ENCODE assay signal across 30 mouse cellular contexts in the genomic region with DNA sequence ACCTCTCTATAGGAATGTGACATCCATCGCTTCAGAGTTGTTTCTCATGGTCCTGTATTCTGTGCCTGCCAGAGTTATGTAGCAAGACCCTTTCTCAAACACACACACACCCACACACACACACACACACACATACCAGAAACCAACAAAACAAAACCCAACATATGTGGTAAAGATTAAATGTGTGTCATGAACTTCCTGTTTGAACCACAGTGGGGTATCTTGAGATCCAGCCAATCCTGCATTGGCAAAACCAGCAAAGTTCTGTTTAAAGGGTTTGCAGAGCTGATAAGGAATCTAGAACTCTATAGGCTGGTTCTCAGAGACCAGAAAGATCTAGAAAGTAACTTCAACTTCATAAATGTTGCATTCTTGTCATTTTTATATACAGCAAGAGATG. TPM values are rescaled to one million over a fixed set of nuclear protein-coding genes. Genes with fewer than 3 reads are reported as not detected.
DNase-seq lines count a peak whose midpoint lies in the region; ATAC-seq and TF ChIP-seq lines count a peak whose summit lies in the region.
"Had no signal": no experiment of that assay in that cellular context is flagged by ENCODE, and none has a peak within 500 bp of the region (broad histone marks: within the 10 kb centered on the region; RNA-seq: fewer than 3 reads in every experiment).

No protein-coding gene starts in this region.

- TF ChIP-seq RAD21 in MEL (IDR thresholded peaks at IDR 0.05; ENCODE audit: low read depth, low read length): no peak

- peaks cover 24 to 31% of the 10 kb centered on the region in 2 experiments for H3K36me3 ChIP-seq in MEL (ENCODE audit: control insufficient read depth in 1 of 2, insufficient read depth in 2 of 2, low read length in 2 of 2)
- H3K36me3 ChIP-seq in midbrain, embryonic 10.5 days: peaks cover 54% of the 10 kb centered on the region
- H3K36me3 ChIP-seq in heart, embryonic 11.5 days (ENCODE audit: control insufficient read depth, insufficient read depth, low read length): no peaks in the 10 kb centered on the region; the same call in 1 of the 2 replicates
- 0 out of 2 replicates have a peak, but pooled peaks cover 3% of the 10 kb centered on the region for H3K36me3 ChIP-seq in lung, postnatal 0 days (ENCODE audit: insufficient read depth, low read length)

- 83% methylated on average over 1 of the region's 1 CpGs for WGBS in midbrain, embryonic 10.5 days
- 92% methylated on average over 1 of the region's 1 CpGs for WGBS in heart, embryonic 11.5 days (ENCODE audit: insufficient replicate concordance)
- WGBS in lung, postnatal 0 days: 93% methylated on average over 1 of the region's 1 CpGs

- no peak for TF ChIP-seq CTCF in MEL (IDR thresholded peaks at IDR 0.05 in 2 of 3, conservative IDR thresholded peaks at IDR 0.05 in 1 of 3; ENCODE audit: control insufficient read depth in 1 of 3, insufficient read depth in 1 of 3, low read depth in 2 of 3, low read length in 3 of 3, poor library complexity in 1 of 3, severe bottlenecking in 1 of 3)
- TF ChIP-seq CTCF in lung, postnatal 0 days (IDR thresholded peaks at IDR 0.05): no peak

- DNase-seq in thymus, postnatal 14 days: peak; percentile 8
- DNase-seq in thymus, postnatal 25 days: no peak
- DNase-seq in MEL (ENCODE audit: low read depth, low spot score): peak; percentile 86
- no peak for DNase-seq in midbrain, embryonic 10.5 days (ENCODE audit: low spot score)
- no peak for DNase-seq in lung, postnatal 0 days (ENCODE audit: low spot score)
- DNase-seq: adrenal gland, postnatal 25 days; gastrocnemius, postnatal 25 days; heart, adult 18-20 months; heart, postnatal 4 days; kidney, adult 18-20 months; kidney, postnatal 4 days; liver; lung, embryonic 14.5 days; midbrain, embryonic 14.5 days; right cerebral cortex, postnatal 4 days; thymus, adult 18-20 months had no signal

- H3K79me2 ChIP-seq in MEL (ENCODE audit: control insufficient read depth, insufficient read depth, low read length, poor library complexity): peaks cover 5% of the 10 kb centered on the region; the same call in 1 of the 2 replicates

- H3K9ac ChIP-seq in MEL (ENCODE audit: control insufficient read depth, low read depth, low read length, poor library complexity, severe bottlenecking): peak overlapping the region; percentile 26
- H3K9ac ChIP-seq in heart, embryonic 11.5 days (ENCODE audit: low read depth, low read length): no peak overlapping the region
- H3K9ac ChIP-seq in lung, postnatal 0 days (replicated peaks; ENCODE audit: low read depth): no peak overlapping the region
- H3K9ac ChIP-seq: embryonic facial prominence, embryonic 15.5 days; heart, embryonic 12.5 days; hindbrain, embryonic 14.5 days; kidney, embryonic 15.5 days; liver, embryonic 15.5 days; lung, embryonic 14.5 days; neural tube, embryonic 15.5 days had no signal

- peak; percentile 87 to 88 for TF ChIP-seq EP300 in MEL (IDR thresholded peaks at IDR 0.05; ENCODE audit: low read depth in 1 of 2, low read length in 2 of 2)
- TF ChIP-seq EP300 in lung, postnatal 0 days (IDR thresholded peaks at IDR 0.05): no peak

- peak overlapping the region; percentile 87 for H3K27ac ChIP-seq in MEL (ENCODE audit: control insufficient read depth, low read depth, low read length)
- no peak overlapping the region for H3K27ac ChIP-seq in midbrain, embryonic 10.5 days (replicated peaks)
- H3K27ac ChIP-seq in heart, embryonic 11.5 days (ENCODE audit: low read depth, low read length): no peak overlapping the region
- H3K27ac ChIP-seq in lung, postnatal 0 days (ENCODE audit: low read length): no peak overlapping the region
- H3K27ac ChIP-seq: embryonic facial prominence, embryonic 10.5 days; embryonic facial prominence, embryonic 15.5 days; hindbrain, embryonic 14.5 days; kidney, embryonic 15.5 days; liver, embryonic 15.5 days; neural tube, embryonic 15.5 days; stomach, postnatal 0 days had no signal

- H3K27me3 ChIP-seq in MEL (ENCODE audit: control insufficient read depth in 1 of 2, insufficient read depth in 2 of 2, low read length in 2 of 2): no peaks in the 10 kb centered on the region
- H3K27me3 ChIP-seq in midbrain, embryonic 10.5 days (ENCODE audit: low read depth, poor library complexity, severe bottlenecking): no peaks in the 10 kb centered on the region
- no peaks in the 10 kb centered on the region for H3K27me3 ChIP-seq in heart, embryonic 11.5 days (ENCODE audit: control insufficient read depth, insufficient read depth, low read length)
- no peaks in the 10 kb centered on the region for H3K27me3 ChIP-seq in lung, postnatal 0 days (replicated peaks; ENCODE audit: insufficient read depth, low read length)
- H3K27me3 ChIP-seq: CH12.LX; embryonic facial prominence, embryonic 15.5 days; heart, embryonic 12.5 days; kidney, embryonic 15.5 days; liver, embryonic 15.5 days; megakaryocyte, embryonic 14.5 days; neural tube, embryonic 15.5 days had no signal

- H3K4me2 ChIP-seq in heart, embryonic 11.5 days: no peak overlapping the region
- no peak overlapping the region for H3K4me2 ChIP-seq in lung, postnatal 0 days (replicated peaks; ENCODE audit: low read depth, low read length)
- H3K4me2 ChIP-seq: embryonic facial prominence, embryonic 15.5 days; heart, embryonic 12.5 days; hindbrain, embryonic 14.5 days; kidney, embryonic 15.5 days; liver, embryonic 15.5 days; lung, embryonic 14.5 days; neural tube, embryonic 15.5 days had no signal

- ATAC-seq in hematopoietic stem cell, adult 5-6 weeks (replicated peaks in 1 of 2; ENCODE audit: insufficient read depth in 1 of 2, low FRiP score in 2 of 2, low TSS enrichment in 1 of 2, low read depth in 1 of 2, poor library complexity in 2 of 2, severe bottlenecking in 2 of 2): peak; percentile 74 to 85
- ATAC-seq in megakaryocyte-erythroid progenitor cell, adult 5-6 weeks (replicated peaks; ENCODE audit: low FRiP score, low TSS enrichment, poor library complexity, severe bottlenecking): peak; percentile 50
- no peak for ATAC-seq in heart, embryonic 11.5 days (replicated peaks; ENCODE audit: insufficient number of reproducible peaks, low FRiP score, low TSS enrichment)
- ATAC-seq in lung, postnatal 0 days: no peak
- ATAC-seq: forebrain, embryonic 14.5 days had no signal

- no peak for TF ChIP-seq POLR2A in MEL (IDR thresholded peaks at IDR 0.05; ENCODE audit: control insufficient read depth in 1 of 2, insufficient read depth in 1 of 2, low read depth in 1 of 2, low read length in 2 of 2, poor library complexity in 1 of 2)

- peak overlapping the region in 1 of 2 experiments; percentile 44; a peak in 1 of 4 replicates for H3K4me3 ChIP-seq in MEL (ENCODE audit: control insufficient read depth in 1 of 2, insufficient read depth in 1 of 2, low read depth in 2 of 2, low read length in 2 of 2)
- H3K4me3 ChIP-seq in midbrain, embryonic 10.5 days: no peak overlapping the region
- H3K4me3 ChIP-seq in heart, embryonic 11.5 days (ENCODE audit: low read depth, low read length): no peak overlapping the region
- no peak overlapping the region for H3K4me3 ChIP-seq in lung, postnatal 0 days (ENCODE audit: low read depth, low read length)
- H3K4me3 ChIP-seq: embryonic facial prominence, embryonic 10.5 days; embryonic facial prominence, embryonic 15.5 days; heart, embryonic 12.5 days; kidney, embryonic 15.5 days; liver, embryonic 15.5 days; megakaryocyte, embryonic 14.5 days; neural tube, embryonic 15.5 days had no signal

- H3K4me1 ChIP-seq in MEL (ENCODE audit: control insufficient read depth in 1 of 2, insufficient read depth in 2 of 2, low read length in 2 of 2): peaks cover 19 to 21% of the 10 kb centered on the region in 2 experiments
- H3K4me1 ChIP-seq in midbrain, embryonic 10.5 days: no peaks in the 10 kb centered on the region
- H3K4me1 ChIP-seq in heart, embryonic 11.5 days (ENCODE audit: control insufficient read depth, insufficient read depth, low read length): no peaks in the 10 kb centered on the region
- H3K4me1 ChIP-seq in lung, postnatal 0 days (ENCODE audit: insufficient read depth, low read depth, low read length): no peaks in the 10 kb centered on the region
- H3K4me1 ChIP-seq: embryonic facial prominence, embryonic 10.5 days; embryonic facial prominence, embryonic 15.5 days; heart, embryonic 12.5 days; kidney, embryonic 15.5 days; liver, embryonic 15.5 days; neural tube, embryonic 15.5 days had no signal

- H3K9me3 ChIP-seq in MEL (replicated peaks; ENCODE audit: insufficient read depth, low read length): no peaks in the 10 kb centered on the region
- no peaks in the 10 kb centered on the region for H3K9me3 ChIP-seq in midbrain, embryonic 10.5 days (replicated peaks)
- no peaks in the 10 kb centered on the region for H3K9me3 ChIP-seq in heart, embryonic 11.5 days (replicated peaks; ENCODE audit: control insufficient read depth, low read length)
- no peaks in the 10 kb centered on the region for H3K9me3 ChIP-seq in lung, postnatal 0 days (ENCODE audit: low read length)
- H3K9me3 ChIP-seq: embryonic facial prominence, embryonic 10.5 days; embryonic facial prominence, embryonic 15.5 days; heart, embryonic 12.5 days; kidney, embryonic 15.5 days; liver, embryonic 15.5 days; megakaryocyte, embryonic 14.5 days; neural tube, embryonic 15.5 days had no signal

RNA-seq across cellular contexts. Expression of gene Ercc8, which starts 11.5 kb away (rescaled TPM):
- total RNA-seq in MEL (2012; rRNA removed): 20.3 and 22.2 TPM in 2 replicates
- 10 to 100 TPM in 1 of 2 experiments, not detected in 1; 15.9 TPM for polyA plus RNA-seq in MEL (2012; ENCODE audit: insufficient read depth in 1 of 2, insufficient read length in 2 of 2, low read depth in 1 of 2, low replicate concordance in 2 of 2, missing spikeins in 1 of 2)
- total RNA-seq in hematopoietic stem cell, adult 5-6 weeks (2017): 10.0 and 13.7 TPM in 2 replicates
- 17.0 and 22.5 TPM in 2 replicates for total RNA-seq in megakaryocyte-erythroid progenitor cell, adult 5-6 weeks (2014; fragmentation: Nextera tagmentation)
- 13.1 and 25.6 TPM in 2 replicates for total RNA-seq in megakaryocyte-erythroid progenitor cell, adult 5-6 weeks (2017)
- 23.0 and 24.2 TPM in 2 replicates for polyA plus RNA-seq in midbrain, embryonic 10.5 days (2016; fragmentation: Nextera tagmentation; extraction: Ambion mirVana)
- 14.5 and 14.7 TPM in 2 replicates for polyA plus RNA-seq in heart, embryonic 11.5 days (2014; fragmentation: Nextera tagmentation; extraction: Ambion mirVana)
- polyA plus RNA-seq in lung, postnatal 0 days (2015; fragmentation: Nextera tagmentation; extraction: Ambion mirVana): 8.3 and 9.0 TPM in 2 replicates

RNA-seq across cellular contexts. Expression of gene Ndufaf2, which starts 11.6 kb away (rescaled TPM):
- total RNA-seq in MEL (2012; rRNA removed): 43.7 and 50.9 TPM in 2 replicates
- 10 to 100 TPM in 1 of 2 experiments, not detected in 1; 76.0 TPM for polyA plus RNA-seq in MEL (2012; ENCODE audit: insufficient read depth in 1 of 2, insufficient read length in 2 of 2, low read depth in 1 of 2, low replicate concordance in 2 of 2, missing spikeins in 1 of 2)
- total RNA-seq in hematopoietic stem cell, adult 5-6 weeks (2017): 47.8 and 51.1 TPM in 2 replicates
- 59.8 and 92.5 TPM in 2 replicates for total RNA-seq in megakaryocyte-erythroid progenitor cell, adult 5-6 weeks (2014; fragmentation: Nextera tagmentation)
- 107 and 111 TPM in 2 replicates for total RNA-seq in megakaryocyte-erythroid progenitor cell, adult 5-6 weeks (2017)
- 83.3 and 88.9 TPM in 2 replicates for polyA plus RNA-seq in midbrain, embryonic 10.5 days (2016; fragmentation: Nextera tagmentation; extraction: Ambion mirVana)
- polyA plus RNA-seq in heart, embryonic 11.5 days (2014; fragmentation: Nextera tagmentation; extraction: Ambion mirVana): 64.1 and 65.3 TPM in 2 replicates
- polyA plus RNA-seq in lung, postnatal 0 days (2015; fragmentation: Nextera tagmentation; extraction: Ambion mirVana): 35.7 and 37.2 TPM in 2 replicates

RNA-seq across cellular contexts. Expression of gene Elovl7, which starts 44.2 kb away (rescaled TPM):
- total RNA-seq in MEL (2012; rRNA removed): not detected in 2 replicates
- polyA plus RNA-seq in MEL (2012; ENCODE audit: insufficient read depth in 1 of 2, insufficient read length in 2 of 2, low read depth in 1 of 2, low replicate concordance in 2 of 2, missing spikeins in 1 of 2): not detected
- 4.0 and 4.6 TPM in 2 replicates for total RNA-seq in hematopoietic stem cell, adult 5-6 weeks (2017)
- total RNA-seq in megakaryocyte-erythroid progenitor cell, adult 5-6 weeks (2014; fragmentation: Nextera tagmentation): 0.46 and 0.54 TPM in 2 replicates
- 0.08 and 1.6 TPM in 2 replicates for total RNA-seq in megakaryocyte-erythroid progenitor cell, adult 5-6 weeks (2017)
- 0.52 and 1.0 TPM in 2 replicates for polyA plus RNA-seq in midbrain, embryonic 10.5 days (2016; fragmentation: Nextera tagmentation; extraction: Ambion mirVana)
- 0.96 and 1.5 TPM in 2 replicates for polyA plus RNA-seq in heart, embryonic 11.5 days (2014; fragmentation: Nextera tagmentation; extraction: Ambion mirVana)
- 10.1 and 12.9 TPM in 2 replicates for polyA plus RNA-seq in lung, postnatal 0 days (2015; fragmentation: Nextera tagmentation; extraction: Ambion mirVana)

Comparison
In these comparisons a context has a peak if more than half of its experiments do, and no peak if none do; other contexts are left out.
1. DNase-seq: peak in thymus, postnatal 14 days (single experiment) and MEL (single experiment); none in thymus, postnatal 25 days (single experiment), midbrain, embryonic 10.5 days (single experiment) and lung, postnatal 0 days (single experiment).
2. ATAC-seq: peak in hematopoietic stem cell, adult 5-6 weeks (2 of 2) and megakaryocyte-erythroid progenitor cell, adult 5-6 weeks (single experiment); none in heart, embryonic 11.5 days (single experiment) and lung, postnatal 0 days (single experiment).